Mouse (Mus musculus): ENCODE results near the gene Ptprj.
A peak's percentile ranks its signal among the peaks of the same experiment; 100 is the strongest.

Gene Ptprj

DNA sequence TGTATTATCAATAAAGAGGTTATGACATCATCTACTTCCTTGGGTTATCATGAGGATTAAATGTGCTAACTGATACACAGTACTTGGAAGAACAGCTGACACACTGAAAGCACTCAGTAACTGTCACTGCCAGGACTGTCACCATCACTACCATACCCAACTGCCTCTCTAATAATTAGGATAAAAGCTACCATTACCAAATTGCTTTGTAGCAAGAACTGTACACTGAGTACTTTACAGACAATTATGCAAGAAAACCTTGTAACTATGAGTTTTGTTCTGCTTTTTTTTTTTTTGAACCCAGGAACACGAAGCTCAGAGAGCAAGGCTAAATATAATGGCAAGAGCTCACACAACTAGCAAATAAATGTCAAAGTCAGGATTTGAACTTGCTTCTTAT, 58.5 kb downstream of the Ptprj start:
- DNase-seq (ENCODE audit: low spot score), result no peak

DNA sequence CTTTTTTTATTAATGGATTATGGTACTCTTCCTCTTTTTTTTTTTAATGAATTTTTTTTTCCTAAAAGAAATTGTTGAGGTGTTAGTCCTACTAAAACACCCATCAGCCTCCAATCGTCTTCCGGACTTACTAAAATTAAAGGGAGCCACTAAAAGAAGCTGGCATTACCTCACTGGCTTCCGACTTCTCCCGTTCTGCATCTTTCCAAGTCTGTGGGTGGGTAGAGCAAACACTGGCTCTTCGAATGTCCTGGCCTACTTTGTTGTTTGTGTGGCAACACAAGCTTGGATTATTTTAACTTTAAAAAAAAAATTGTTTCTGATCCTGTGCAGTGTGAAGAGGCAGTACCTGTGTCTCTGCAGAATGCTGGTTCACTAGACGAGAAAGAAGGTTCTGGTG, 62.2 kb downstream of the Ptprj start:
- no peak for DNase-seq (ENCODE audit: low spot score)

DNA sequence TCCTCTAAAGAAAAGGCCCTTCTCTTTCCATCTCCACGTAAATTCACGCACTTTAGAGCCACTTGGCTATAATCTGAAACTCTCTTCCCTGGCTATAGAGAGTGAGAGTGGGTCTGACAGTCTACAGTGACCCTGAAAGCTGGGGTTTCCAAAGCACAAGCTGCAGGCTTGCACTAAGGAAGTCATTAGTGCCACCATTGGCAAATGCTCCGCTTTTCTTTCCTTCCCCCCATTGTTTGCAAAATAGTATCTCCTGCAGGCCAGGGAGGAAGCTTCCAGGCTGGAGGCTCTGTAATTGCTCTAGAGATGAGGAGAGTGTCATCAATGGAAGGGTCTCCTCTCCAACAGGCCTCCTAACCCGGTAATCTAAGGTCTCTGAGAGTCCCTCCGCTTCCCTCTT, 65.5 kb downstream of the Ptprj start:
- no peak for DNase-seq (ENCODE audit: low spot score)

DNA sequence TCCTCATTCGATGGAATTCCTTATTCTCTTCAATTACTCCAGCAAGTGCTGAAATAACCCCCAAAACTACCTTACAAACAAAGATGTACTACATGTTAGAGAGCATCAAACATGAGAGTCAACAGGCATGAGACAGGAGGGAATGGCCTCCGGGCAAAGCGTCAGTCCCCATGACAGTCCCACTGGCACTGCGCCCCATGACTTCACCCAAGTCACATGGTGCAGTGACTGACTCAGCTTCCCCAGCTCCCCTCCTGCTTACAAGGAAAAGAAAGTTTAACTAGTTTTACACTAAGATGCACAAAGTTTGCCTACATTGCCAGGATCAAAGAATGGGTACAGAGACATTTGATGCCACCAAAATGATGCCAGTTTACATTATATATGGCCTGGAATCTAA, 71.2 kb downstream of the Ptprj start:
- no peak for DNase-seq (ENCODE audit: low spot score)

DNA sequence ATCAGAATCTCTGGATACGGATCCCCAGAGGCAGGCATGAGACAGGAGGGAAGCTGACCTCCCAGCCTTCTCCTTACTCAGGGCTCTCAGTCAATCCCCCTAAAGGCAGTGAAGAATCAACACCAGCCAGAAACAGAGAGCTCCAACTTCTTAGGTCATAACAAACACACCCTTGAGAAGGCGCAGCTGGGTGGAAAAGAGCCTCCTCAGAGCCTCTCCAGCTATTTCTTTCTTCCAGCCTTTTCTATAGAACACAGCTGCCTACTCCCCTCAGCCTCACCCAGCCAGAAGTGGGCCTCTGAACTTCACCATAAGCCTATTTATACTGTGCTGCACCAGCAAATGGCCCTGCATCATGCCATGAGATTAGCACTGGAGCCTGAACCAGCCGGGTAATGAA, 74.3 kb downstream of the Ptprj start:
- DNase-seq (ENCODE audit: low spot score), result no peak

DNA sequence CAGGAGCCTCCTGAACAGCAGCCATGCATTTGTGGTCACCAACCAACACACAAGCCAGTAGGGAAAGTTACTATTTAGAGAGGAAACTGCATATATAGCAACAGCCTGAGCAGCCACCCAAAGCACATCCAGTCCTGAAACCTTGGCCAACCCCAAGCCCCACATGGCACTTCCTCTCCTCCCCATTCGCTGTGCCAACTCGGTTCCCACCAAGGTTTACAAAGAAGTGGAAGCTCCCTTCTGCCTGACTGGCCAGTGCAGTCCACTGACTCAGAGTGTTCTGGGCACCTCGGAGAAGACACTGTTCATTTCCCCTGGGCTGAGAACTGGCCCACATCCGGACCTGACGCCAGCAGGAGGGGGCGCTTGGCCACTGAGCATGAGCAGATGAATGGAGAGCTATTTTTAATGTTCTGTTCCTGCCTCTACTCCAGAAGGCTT, 75.7 kb downstream of the Ptprj start:
- DNase-seq (ENCODE audit: low spot score), result peak; percentile 85

DNA sequence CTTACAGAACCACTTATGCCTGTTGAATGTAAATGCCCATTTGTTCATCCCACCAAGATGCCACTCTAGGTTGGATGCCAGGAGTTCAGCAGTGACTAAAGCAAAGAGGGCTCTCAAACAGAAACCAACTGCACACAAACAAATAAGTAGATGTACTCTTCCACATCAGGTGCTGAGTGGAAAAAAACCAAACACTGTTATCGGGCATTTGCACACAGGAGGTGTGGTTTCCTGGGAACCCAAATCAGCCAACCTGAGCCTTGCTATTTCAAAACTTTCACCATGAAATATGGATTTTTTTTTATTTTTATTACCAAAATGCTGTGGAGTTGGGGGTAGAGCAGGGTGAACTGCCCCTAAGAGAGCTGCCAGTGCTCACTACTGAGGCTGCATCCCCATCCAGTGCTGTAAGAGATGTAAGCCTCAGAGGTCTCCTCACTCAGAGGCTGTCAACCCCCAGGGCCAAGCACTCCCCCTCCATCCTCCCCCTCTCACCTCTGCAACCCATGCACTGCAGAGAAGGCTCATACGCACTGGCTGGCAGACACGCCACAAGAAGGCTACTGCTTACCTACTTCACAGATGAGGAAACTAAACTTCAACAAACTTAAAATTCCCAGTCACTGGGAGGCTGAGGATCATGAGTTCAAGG, 77.1 kb downstream of the Ptprj start:
- DNase-seq (ENCODE audit: low spot score), result no peak

DNA sequence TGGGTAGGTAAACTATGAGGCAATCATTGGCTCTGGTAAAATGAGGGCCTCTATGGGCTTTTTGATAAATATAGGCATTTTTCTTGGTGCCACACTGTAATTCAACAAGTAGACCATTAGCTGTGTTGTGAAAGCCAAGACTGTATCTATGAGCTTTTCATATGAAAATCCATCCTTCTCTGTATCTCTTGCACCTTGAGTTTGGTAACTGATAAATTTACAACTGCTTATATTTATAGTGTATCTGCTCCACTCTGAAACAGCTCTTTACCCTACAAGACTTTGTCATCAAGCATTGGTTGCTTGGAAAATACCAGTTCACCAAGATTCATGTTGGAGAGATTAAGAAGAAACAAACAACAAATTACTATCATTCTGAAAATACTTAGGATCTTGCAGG, 77.7 kb downstream of the Ptprj start:
- DNase-seq (ENCODE audit: low spot score), result no peak

DNA sequence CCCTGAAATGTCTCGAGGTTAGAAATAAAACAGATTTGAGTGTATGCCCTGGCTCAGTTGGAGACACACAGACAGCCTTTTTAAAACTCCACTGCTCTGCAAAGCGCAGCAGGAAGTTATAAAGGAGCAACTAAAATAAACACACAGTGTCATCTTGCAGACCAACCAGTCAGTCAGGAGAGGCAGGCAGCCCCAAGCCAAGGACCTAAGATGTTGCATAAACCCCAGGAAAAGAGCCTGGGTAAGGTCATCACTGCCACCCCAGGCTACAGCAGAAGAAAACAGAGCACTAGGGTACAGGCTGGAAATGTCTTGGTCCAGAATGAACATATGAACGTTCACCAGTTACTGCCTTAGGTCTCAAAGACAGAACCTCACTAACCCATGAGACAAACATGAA, 78.7 kb downstream of the Ptprj start:
- no peak for DNase-seq (ENCODE audit: low spot score)

DNA sequence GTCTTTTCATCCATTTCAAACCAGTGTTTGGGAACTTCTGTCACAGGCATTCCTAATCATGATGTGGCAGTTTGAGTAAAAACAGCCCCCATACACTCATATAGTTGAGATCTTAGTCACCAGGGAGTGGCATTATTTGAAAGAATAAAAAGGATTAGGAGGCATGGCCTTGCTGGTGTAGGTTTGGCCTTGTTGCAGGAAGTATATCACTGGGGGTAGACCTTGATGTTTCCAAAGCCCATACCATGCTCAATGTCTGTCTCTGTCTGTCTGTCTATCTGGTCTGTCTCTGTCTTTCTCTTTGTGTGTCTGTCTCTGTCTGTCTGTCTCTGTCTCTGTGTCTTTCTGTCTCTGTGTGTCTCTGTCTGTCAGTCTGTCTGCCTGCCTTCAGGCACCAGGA, 79.6 kb downstream of the Ptprj start:
- no peak for DNase-seq (ENCODE audit: low spot score)

DNA sequence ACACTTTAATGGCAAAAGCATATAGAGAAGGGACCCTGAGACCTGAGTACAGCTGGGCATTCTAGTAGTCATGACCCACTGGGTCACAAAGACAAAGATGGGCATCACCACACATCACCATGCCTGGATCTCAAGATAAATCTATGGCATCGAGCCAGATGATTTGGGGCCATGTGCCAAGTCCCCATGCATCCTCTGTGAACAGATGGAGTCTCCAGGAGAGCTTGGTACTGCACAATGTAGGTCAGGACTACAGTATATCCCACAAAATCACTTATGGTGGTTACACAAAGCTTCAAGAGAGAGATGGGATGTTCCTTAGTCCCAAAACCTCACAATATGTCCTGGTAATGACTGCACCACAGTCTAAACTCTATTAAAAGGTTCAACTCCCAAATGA, 81.4 kb downstream of the Ptprj start:
- DNase-seq (ENCODE audit: low spot score), result no peak

DNA sequence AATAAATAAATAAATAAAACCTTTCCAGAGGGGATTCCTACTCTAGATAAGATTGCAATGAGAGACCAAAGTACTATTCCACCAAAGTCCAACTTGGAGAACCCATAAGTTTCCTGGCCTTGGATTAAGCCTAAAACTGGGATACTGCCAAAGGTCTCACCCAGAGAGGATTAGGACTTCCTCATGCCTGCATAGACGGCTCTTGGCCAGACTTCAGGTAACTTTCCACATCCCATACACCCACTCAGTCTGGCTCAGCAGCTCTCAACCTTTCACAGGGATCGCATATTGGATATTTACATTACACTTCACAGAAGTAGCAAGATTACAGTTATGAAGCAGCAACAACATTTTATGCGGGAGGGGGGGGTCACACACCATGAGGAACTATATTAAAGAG, 82.9 kb downstream of the Ptprj start:
- no peak for DNase-seq (ENCODE audit: low spot score)

DNA sequence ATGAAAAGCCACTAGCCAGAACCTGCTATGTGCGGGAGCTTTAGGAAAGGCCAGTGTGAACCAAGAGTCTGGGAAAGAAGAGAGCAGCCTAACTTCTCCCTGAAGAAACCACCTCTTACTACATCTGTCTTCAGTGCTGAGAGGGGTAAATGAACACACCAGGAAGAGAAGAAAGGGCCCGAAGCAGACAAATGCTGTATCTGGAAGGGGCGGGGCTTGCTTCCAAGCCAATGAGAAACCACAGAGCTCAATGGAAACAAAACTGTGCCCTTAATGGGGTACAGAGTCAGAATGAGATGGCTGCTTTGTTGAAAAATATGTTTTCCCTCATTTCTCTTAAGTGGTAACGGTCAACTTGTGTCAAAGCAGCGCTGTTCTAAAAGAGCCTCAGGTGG, 83.8 kb downstream of the Ptprj start:
- no peak for DNase-seq (ENCODE audit: low spot score)

DNA sequence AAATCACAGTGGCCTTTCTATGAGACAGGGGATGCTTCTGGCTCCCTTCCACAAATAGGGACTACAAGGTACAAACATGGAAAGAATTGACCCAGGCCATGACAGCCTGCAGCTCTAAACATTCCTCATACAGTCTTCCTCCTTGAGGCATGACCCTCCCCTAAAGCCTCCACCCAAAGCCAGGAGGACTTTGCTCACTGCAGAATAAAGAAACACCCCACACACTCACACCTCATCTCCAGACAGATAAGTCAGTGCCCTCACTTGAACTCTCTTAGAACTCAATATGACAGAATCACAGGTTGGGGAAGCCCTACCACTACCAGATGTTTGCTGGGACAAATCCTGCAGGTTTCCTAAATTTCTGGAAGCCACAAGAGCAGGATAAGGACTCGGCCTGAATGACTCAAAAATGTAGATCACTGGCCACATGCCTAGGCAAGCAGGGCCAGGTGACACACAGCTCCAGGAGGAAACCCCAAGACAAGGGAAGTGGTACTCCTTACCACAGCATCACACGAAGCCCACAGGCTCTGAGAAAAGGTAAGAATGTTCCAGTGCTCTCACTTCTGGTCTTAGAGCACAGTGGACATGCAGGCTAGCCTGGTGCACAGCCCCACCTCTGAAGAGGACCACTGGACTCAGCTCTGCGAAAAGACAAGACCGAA, 84.3 kb downstream of the Ptprj start:
- no peak for DNase-seq (ENCODE audit: low spot score)

DNA sequence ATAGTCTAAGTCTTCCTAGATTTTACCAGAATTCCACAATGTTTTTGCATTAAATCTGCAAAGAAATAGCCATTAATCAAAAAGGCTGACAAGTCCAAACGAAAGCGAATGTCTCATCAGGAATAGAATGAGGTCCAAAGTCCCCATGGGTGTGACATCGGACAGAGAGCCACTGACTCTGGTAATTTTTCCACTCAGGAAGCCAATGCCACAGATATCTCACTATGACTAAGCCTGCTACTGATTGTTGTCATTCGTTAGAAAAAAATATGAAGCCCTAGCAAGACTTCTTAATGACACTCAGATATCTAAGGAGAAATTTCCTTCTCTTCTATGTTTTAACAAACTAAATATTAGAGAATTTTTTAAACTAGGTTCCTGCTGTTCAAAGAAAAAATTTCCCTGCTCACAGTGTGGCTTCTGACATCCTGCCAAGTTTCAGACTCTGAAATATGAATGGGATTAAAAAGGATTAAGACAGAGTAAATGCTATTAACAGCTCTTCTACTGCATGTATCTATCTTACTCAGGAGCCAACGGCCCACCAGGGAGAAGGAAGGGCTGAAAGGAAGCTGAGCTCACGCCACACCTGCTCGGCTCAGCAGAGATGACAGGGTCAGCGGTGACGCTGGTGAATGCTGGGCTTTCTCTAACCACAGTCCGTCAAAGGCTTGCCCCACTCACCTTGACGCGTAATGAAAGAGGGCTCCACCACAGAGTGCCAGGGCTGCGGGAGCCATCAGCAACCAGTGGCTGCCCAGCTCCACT, 90.0 kb downstream of the Ptprj start:
- DNase-seq (ENCODE audit: low spot score), result no peak

DNA sequence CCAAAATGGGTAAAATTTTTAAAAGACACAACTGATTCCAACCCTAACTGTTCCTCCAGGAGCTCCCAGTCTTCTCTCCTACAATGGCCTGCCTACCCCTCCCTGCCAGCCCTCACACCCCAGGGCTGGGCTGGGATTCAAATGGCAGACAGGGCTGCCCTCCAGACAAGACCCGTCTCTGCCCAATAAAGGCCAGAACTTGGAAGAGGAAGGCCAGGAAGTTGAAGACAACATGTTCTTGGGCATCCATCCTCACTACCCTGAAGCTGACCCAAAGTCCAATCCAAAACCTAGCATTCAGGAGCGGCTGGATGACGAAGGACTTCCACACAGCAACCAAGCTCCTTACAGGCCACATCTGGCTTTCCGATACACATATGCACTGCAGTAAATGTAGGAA, 90.6 kb downstream of the Ptprj start:
- DNase-seq (ENCODE audit: low spot score), result no peak

DNA sequence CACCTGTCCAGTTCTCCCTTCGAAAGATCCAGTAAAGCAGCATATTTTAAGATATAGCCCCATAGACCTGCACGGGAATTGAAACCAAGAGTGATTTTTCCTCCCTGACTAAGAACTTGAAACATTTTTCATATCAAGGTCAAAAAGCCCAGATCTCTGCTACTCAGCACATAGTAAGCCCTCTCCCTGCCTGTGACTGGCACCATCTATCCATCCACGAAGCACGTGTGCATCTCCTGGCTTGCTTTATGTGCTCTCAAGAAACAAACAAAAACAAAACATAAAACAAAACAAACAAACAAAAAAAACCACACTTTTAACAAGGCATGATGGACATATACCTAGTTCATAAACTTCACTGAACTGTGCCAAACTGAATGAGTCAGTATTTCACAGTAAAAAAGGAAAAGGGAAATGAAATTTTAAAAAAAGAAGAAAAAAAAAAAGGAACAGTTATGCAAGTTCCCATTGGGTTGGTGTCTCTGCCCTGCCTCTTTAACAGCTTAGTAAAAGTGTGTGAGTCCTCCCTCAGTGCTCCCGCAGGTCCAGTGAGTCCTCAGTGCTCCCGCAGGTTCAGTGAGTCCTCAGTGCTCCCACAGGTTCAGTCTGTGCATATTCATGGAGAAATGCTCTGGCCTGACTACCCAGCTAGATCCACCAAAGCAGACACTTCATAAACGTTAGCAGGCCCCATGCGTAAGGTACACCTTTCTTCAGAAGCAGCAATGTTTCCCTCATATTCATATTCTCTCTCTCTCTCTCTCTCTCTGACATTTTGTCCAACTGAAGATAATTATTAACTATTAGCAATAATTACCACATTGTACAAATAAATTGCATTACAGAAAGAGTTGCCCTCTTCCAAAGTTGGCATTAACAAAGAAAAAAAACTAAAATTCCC, 91.5 kb downstream of the Ptprj start:
- no peak for DNase-seq (ENCODE audit: low spot score)

DNA sequence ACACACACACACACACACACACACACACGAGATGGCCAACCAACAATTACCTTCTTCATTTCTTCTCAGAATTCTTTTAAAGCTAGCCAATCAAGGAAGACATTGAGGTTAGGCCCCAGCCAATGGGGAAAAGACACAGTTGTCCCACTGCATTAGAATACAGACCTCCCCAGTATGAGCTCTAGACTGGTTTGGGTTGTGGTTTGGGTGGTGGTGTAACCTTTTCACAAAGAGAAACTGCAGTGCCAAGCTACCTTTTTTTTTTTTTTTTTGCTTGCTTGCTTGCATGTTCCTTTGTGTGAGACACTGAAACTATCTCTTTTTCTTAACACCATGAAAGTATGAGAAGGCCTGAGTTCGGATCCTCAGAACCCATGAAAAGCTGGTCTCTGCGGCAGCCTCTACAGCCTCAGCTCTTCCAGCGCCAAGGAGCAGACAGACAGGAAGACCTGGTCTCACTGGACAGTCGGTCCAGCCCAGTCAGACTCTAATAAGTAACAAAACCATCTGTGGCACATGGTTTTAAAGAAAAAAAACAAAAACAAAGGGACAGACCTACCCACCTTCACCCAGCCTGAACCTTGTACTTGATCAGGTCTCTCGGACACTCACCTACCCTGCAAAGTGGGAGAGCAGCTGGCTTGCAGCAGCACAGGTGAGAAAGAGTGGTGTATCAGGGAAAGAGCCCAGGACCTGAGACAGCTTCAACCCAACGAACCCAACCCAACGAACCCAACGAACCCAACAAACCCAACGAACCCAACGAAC, 92.8 kb downstream of the Ptprj start:
- DNase-seq (ENCODE audit: low spot score), result no peak

DNA sequence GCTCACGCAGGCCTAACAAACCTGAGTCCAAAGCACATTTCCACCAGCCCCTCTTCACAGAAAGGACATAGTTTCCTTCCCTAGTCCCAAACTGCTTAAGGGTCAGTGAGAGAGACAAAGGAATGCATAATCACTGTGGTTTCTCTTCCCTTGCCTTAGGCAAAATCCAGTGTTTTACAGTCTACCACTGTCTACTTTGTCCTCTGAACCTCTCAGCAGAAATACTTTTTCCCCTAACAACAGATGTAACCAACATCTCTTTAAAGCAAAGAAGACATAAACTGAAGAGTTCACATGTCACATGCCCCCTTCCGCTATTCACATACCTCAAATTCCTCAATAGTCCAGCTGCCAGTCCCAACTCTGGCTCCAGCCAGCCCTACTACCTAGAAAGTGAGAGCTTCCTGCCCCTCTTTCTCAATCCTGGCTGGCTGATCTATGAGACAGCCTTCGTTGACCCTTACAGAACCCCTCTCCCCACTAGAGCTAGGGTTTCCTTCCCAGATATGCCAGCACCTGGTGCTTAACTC, 94.2 kb downstream of the Ptprj start:
- no peak for DNase-seq (ENCODE audit: low spot score)

DNA sequence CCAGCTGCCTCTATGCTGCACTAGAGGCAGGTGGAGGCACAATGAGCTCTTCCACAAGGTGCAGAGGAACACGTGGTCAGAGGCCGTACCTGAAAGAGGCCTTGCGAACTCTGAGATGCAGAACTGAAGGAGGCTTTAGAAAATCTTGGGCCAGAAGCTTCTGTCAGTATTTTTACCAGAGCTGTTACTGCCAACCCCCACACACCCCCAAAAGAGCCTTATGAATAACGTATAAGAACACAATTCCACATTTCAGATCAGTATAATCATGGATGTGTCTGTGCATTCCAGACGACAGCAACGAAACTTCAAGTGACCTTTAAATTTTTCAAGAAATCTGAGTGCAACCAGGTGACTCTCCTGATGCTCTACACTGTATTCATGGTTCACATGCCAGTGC, 98.9 kb downstream of the Ptprj start:
- no peak for DNase-seq (ENCODE audit: low spot score)

DNA sequence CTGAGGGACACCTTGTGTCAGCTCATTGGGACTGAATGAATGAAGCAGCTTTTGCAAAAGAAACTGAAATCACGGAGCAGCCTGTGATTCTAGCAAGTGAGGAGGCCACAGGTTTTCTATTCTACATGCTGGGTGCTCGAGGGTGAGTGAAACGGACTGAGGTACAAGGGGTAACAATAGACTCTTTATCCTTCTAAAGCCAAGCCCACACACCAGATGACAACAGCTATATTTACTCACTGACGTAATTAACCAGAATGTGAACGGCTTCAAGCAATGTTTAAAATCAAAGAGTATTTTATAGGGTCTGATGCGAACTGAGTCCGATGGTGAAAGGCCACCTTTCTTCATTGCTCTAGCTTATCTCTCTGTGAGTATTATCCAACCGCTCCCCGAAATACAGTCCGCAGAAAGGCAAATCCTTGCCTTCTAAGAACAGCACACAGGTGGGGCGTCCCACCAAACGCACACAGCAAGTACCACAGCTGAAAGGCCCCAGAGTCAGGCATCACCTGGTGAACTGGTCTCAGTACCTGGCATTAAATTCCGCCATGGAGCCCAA, 99.6 kb downstream of the Ptprj start:
- no peak for DNase-seq (ENCODE audit: low spot score)

Data from layer of hippocampus, adult 11-12 months (tissue).